Mouse (Mus musculus): ENCODE data around the gene Ccdc151. TPM values are rescaled to one million over a fixed set of nuclear protein-coding genes. Genes with fewer than 3 reads are reported as not detected.

Gene Ccdc151
- 3.5 and 4.1 TPM in 2 replicates for polyA plus RNA-seq (2015; fragmentation: Nextera tagmentation; extraction: Ambion mirVana)

DNA sequence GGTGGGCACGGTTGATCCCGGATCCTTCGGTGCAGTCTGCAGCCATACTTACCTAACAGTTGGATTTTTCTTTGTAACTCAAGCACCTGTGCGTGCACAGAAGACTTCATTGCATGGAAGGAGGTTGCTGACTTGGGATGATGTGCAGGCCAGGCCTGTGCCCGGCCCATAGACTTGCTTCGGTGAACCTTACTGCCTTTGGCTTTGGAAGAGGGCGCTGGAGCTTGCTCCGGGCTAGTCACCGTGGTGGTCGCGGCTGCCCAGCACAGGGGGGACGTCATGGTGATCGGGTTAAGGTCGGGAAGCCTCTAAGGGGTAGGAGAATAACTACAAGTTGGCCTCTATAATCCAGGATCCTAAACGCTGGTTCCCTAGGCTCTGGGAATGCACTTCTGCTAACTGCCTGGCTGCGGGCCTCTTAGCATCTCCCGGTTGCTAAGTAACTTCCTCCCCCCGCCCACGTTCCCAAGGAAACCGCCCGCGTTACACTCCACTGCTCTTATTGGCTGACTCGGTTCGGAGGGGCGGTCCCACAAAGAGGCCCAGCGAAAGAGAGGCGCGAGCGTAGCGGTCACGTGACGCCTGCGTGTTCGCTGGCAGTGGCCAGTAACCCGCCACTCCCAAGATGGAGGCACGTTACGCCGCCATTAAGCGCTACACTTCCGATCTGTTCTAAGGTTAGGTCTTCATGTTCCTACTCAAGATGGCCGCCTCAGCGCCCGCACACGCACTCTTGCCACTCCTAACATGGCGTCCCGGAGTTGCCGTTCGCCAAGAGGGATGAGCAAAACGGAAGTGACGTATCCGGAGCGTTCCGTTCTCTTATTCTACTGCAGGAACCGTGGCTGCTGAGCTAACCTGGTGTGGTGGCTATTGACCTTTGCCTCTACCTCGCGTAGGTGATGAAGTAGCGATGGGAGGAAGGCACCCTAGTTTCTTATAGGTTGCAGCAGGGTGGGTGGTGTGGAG lies at the start of gene Ccdc151, which contains the start of gene Prkcsh:
Ccdc151 (minus strand) TSS at position 441 of the 969 bp plus-strand sequence.
Prkcsh (plus strand) TSS at position 613 of the 969 bp plus-strand sequence.

DNA sequence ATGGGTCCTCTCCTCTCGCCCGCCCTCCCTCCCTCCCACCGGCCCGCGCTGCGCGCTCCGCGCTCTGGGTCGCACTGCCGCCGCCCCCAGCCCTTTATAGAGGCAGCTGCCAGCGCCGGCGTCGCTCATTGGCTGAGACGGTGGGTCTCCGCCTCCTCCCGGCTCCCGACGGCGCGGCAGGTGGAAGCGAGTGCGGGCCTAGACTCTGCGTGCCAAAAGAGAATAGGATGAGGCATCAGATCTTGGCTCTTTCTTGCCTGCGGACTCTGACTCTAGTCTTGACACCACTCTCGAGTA lies 49.5 kb upstream of the Ccdc151 start, which contains the start of gene Elavl3:
Elavl3 (minus strand) TSS at position 66 of the 297 bp plus-strand sequence.

DNA sequence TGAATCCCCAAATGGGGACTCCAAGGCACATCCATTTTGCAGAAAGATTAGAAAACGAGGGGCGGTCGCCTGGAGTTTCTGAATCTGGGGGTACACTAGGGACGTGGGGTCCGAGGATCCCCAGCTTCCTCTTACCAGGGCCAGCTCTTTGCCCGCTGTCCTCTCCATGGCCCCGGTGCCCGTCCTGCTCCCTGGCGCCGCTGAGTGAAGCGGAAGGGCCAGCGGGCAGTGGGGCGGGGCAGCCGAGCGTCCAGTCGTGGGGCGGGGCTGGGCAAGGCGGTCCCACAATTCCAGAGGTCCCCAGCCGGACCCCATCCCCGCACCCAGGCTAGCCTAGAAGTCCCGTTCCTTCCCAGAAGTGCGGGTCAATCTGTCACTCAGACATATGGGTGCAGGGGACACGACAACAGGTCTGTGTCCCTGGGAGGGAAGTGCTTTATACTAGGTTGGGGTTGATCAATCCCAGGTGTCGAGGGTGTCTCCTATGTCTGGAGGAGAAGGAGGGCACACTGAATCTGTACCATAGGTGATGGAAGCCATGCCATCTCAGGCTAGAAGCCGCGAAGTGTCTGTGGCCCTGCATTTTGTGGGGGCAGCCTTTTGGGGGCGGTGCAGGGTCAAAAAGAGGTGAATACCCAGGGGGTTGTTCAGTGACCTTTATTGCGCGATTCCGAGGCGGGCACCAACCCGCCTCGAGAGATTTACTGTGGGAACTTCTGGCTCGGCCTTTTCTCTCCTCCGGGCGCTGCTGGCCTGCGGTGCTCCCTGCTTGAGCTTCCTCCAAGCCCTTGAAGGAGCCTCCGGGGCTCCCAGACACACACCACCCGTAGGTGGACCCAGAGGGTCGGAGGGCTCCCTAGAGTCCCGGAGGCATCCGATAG lies 13.0 kb downstream of the Ccdc151 start, which contains the start of gene Rgl3:
Rgl3 (minus strand) TSS at position 217 of the 881 bp plus-strand sequence.

DNA sequence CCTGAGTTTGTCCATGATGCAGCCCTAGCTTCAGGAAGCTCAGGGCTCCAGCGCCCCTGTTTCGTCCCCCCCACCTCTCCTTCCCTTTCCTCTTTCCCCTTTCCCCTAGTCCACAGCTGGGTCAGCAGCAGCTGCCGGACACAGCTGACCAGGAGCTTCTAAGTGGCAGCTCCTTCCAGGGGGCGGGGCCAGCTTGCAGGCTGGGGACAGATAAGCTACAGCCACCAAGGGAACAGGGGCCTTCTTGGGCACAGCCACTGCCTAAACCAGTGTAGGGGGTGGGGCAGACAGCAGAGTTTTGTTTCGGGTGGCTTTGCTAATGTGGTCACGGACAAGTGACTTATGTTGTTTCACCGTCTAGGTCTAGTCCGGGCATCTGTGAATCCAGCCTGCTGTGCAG lies 39.0 kb downstream of the Ccdc151 start, which contains the start of gene Epor:
Epor (minus strand) TSS at position 90 of the 400 bp plus-strand sequence.

DNA sequence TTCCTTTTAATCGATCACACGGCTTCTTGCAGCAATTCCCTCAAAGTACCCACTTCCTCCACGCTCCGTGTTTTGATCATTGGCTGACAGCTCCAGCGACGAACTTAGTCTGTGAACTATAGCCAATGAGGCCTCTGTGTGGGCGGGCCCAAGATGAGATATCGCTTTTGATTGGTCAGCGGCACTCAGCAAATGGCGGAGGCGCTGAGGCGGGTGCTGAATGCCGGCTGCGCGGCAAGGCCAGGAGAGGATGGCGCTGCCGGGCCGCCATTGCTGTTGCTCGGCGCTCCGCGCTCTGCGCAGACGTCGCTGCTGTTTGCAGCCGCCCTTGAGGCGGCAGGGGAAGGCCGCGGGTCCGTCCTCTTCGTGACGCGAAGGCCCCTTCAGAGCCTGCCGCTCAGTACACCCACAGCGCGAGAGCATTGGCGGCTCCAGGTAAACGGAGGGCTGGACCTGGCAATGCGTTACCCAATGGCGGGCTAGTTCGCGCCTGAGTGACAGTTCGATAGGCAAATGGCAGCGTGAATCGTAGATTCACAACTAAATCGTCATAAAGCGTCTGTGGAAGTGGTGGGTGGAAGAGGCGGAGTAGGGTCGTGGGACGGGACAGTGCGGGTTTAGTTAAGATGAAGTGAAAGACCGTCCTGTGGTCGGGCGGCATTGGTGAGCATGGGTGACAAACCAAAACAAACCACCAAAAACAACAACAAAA lies 46.7 kb downstream of the Ccdc151 start, which contains the start of gene Swsap1:
Swsap1 (plus strand) TSS at position 186 of the 712 bp plus-strand sequence.

Other genes with a start within 250 kb of the Ccdc151 start
- 11.5 and 14.8 TPM in 2 replicates for gene Spc24, start 242.3 kb downstream of the Ccdc151 start, polyA plus RNA-seq (2015; fragmentation: Nextera tagmentation; extraction: Ambion mirVana)
- 3.9 and 4.1 TPM in 2 replicates for gene Kank2, start 203.9 kb downstream of the Ccdc151 start, polyA plus RNA-seq (2015; fragmentation: Nextera tagmentation; extraction: Ambion mirVana)
- gene Angptl8, start 167.1 kb downstream of the Ccdc151 start, polyA plus RNA-seq (2015; fragmentation: Nextera tagmentation; extraction: Ambion mirVana) = 0.83 and 0.90 TPM in 2 replicates
- 13.8 and 14.4 TPM in 2 replicates for gene Dock6, start 150.0 kb downstream of the Ccdc151 start, polyA plus RNA-seq (2015; fragmentation: Nextera tagmentation; extraction: Ambion mirVana)
- gene Rab3d, start 84.4 kb downstream of the Ccdc151 start, polyA plus RNA-seq (2015; fragmentation: Nextera tagmentation; extraction: Ambion mirVana) = 20.0 and 20.9 TPM in 2 replicates
- gene Ccdc159, start 75.2 kb downstream of the Ccdc151 start, polyA plus RNA-seq (2015; fragmentation: Nextera tagmentation; extraction: Ambion mirVana) = 4.5 and 6.7 TPM in 2 replicates
- 65.2 and 67.6 TPM in 2 replicates for gene Tmem205, start 75.1 kb downstream of the Ccdc151 start, polyA plus RNA-seq (2015; fragmentation: Nextera tagmentation; extraction: Ambion mirVana)
- gene Plppr2, start 65.6 kb downstream of the Ccdc151 start, polyA plus RNA-seq (2015; fragmentation: Nextera tagmentation; extraction: Ambion mirVana) = 103 and 112 TPM in 2 replicates
- 7.8 and 8.5 TPM in 2 replicates for gene Swsap1, start 46.9 kb downstream of the Ccdc151 start, polyA plus RNA-seq (2015; fragmentation: Nextera tagmentation; extraction: Ambion mirVana)
- gene Epor, start 39.1 kb downstream of the Ccdc151 start, polyA plus RNA-seq (2015; fragmentation: Nextera tagmentation; extraction: Ambion mirVana) = 1.4 and 1.6 TPM in 2 replicates
- gene Rgl3, start 13.2 kb downstream of the Ccdc151 start, polyA plus RNA-seq (2015; fragmentation: Nextera tagmentation; extraction: Ambion mirVana) = 2.9 and 3.0 TPM in 2 replicates
- gene Prkcsh, start 172 bp upstream of the Ccdc151 start, polyA plus RNA-seq (2015; fragmentation: Nextera tagmentation; extraction: Ambion mirVana) = 70.2 and 80.7 TPM in 2 replicates
- 66.7 and 78.4 TPM in 2 replicates for gene Elavl3, start 49.4 kb upstream of the Ccdc151 start, polyA plus RNA-seq (2015; fragmentation: Nextera tagmentation; extraction: Ambion mirVana)
- not detected in 2 replicates for gene Gm49318, start 68.6 kb upstream of the Ccdc151 start, polyA plus RNA-seq (2015; fragmentation: Nextera tagmentation; extraction: Ambion mirVana)
- 12.5 and 14.7 TPM in 2 replicates for gene Zfp653, start 68.7 kb upstream of the Ccdc151 start, polyA plus RNA-seq (2015; fragmentation: Nextera tagmentation; extraction: Ambion mirVana)
- 61.0 and 63.4 TPM in 2 replicates for gene Ecsit, start 82.8 kb upstream of the Ccdc151 start, polyA plus RNA-seq (2015; fragmentation: Nextera tagmentation; extraction: Ambion mirVana)
- gene Cnn1, start 96.6 kb upstream of the Ccdc151 start, polyA plus RNA-seq (2015; fragmentation: Nextera tagmentation; extraction: Ambion mirVana) = 0.65 and 0.96 TPM in 2 replicates
- 187 and 193 TPM in 2 replicates for gene Elof1, start 114.5 kb upstream of the Ccdc151 start, polyA plus RNA-seq (2015; fragmentation: Nextera tagmentation; extraction: Ambion mirVana)
- 4.5 and 13.7 TPM in 2 replicates for gene Acp5, start 133.1 kb upstream of the Ccdc151 start, polyA plus RNA-seq (2015; fragmentation: Nextera tagmentation; extraction: Ambion mirVana)
- gene Pigyl, start 154.2 kb upstream of the Ccdc151 start, polyA plus RNA-seq (2015; fragmentation: Nextera tagmentation; extraction: Ambion mirVana) = 109 and 121 TPM in 2 replicates
- 0.27 and 0.32 TPM in 2 replicates for gene Zfp872, start 185.5 kb upstream of the Ccdc151 start, polyA plus RNA-seq (2015; fragmentation: Nextera tagmentation; extraction: Ambion mirVana)
- 9.5 and 12.0 TPM in 2 replicates for gene Zfp809, start 223.1 kb upstream of the Ccdc151 start, polyA plus RNA-seq (2015; fragmentation: Nextera tagmentation; extraction: Ambion mirVana)

All from neural tube, postnatal 0 days (tissue).